Mouse (Mus musculus) cerebellum, adult 9-11 months (tissue): ENCODE data around the gene Axin1.
"Not testable (repeated sequence)": the region's sequence is repeated elsewhere in the genome, so short reads cannot be mapped to it uniquely, and the experiment has no call there.

ENCODE experiments used
- DNase-seq: peaks from one replicate; pipeline ENCODE4 v3.0.0; 2022

Gene Axin1

GRCm38 (mm10) chr17:26138239-26138836, at the start of gene Axin1:
Gene Axin1 (plus strand): TSS chr17:26138688.
- DNase-seq, result peak; percentile 98

- peak; percentile 87 for DNase-seq
Measured at GRCm38 (mm10) chr17:26089905-26090632, 48.4 kb upstream of the Axin1 start, which contains the start of gene Decr2. Gene Decr2 (minus strand): TSS chr17:26090337.

- no peak for DNase-seq
Measured at GRCm38 (mm10) chr17:26094531-26095110, 43.9 kb upstream of the Axin1 start.

GRCm38 (mm10) chr17:26095121-26095740, 43.3 kb upstream of the Axin1 start, which contains the start of gene Nme4:
Gene Nme4 (minus strand): TSS chr17:26095602.
- peak; percentile 75 for DNase-seq

- DNase-seq, result no peak
Measured at GRCm38 (mm10) chr17:26098461-26098860, 40.0 kb upstream of the Axin1 start.

GRCm38 (mm10) chr17:26099316-26099715, 39.2 kb upstream of the Axin1 start:
- not testable (repeated sequence) for DNase-seq

GRCm38 (mm10) chr17:26100166-26100565, 38.3 kb upstream of the Axin1 start:
- DNase-seq, result no peak

- DNase-seq, result no peak
Measured at GRCm38 (mm10) chr17:26101478-26101877, 37.0 kb upstream of the Axin1 start.

- DNase-seq, result no peak
Measured at GRCm38 (mm10) chr17:26105619-26106018, 32.9 kb upstream of the Axin1 start.

GRCm38 (mm10) chr17:26110156-26110555, 28.3 kb upstream of the Axin1 start:
- DNase-seq, result no peak

GRCm38 (mm10) chr17:26111024-26111423, 27.5 kb upstream of the Axin1 start:
- no peak for DNase-seq

GRCm38 (mm10) chr17:26111722-26112121, 26.8 kb upstream of the Axin1 start:
- no peak for DNase-seq

- DNase-seq, result no peak
Measured at GRCm38 (mm10) chr17:26112751-26113150, 25.7 kb upstream of the Axin1 start.

GRCm38 (mm10) chr17:26113181-26113948, 25.1 kb upstream of the Axin1 start, which contains the start of gene Tmem8:
Gene Tmem8 (plus strand): TSS chr17:26113299.
- peak; percentile 87 for DNase-seq

GRCm38 (mm10) chr17:26114061-26114460, 24.4 kb upstream of the Axin1 start:
- DNase-seq, result no peak

- not testable (repeated sequence) for DNase-seq
Measured at GRCm38 (mm10) chr17:26114461-26114860, 24.0 kb upstream of the Axin1 start.

GRCm38 (mm10) chr17:26115205-26115898, 23.1 kb upstream of the Axin1 start:
- peak; percentile 43 for DNase-seq

GRCm38 (mm10) chr17:26115956-26116487, 22.5 kb upstream of the Axin1 start:
- DNase-seq, result no peak

- no peak for DNase-seq
Measured at GRCm38 (mm10) chr17:26116503-26117258, 21.8 kb upstream of the Axin1 start.

- DNase-seq, result peak; percentile 68
Measured at GRCm38 (mm10) chr17:26119766-26120710, 18.4 kb upstream of the Axin1 start.
